In genomic region chr6:93828262-93828661, GRCm38 (mm10) we compare ENCODE assay signal across 31 mouse cellular contexts.
A peak's percentile ranks its signal among the peaks of the same experiment; 100 is the strongest.
DNase-seq lines count a peak whose midpoint lies in the region; ATAC-seq and TF ChIP-seq lines count a peak whose summit lies in the region.
"Had no signal": no experiment of that assay in that cellular context is flagged by ENCODE, and none has a peak within 500 bp of the region (broad histone marks: within the 10 kb centered on the region; RNA-seq: fewer than 3 reads in every experiment).

No protein-coding gene starts in this region.

- no peak for TF ChIP-seq POLR2A in liver, adult 2 months (IDR thresholded peaks at IDR 0.05; ENCODE audit: extremely low read depth, insufficient read depth, low read length)

- H3K27me3 ChIP-seq in liver, adult 2 months (ENCODE audit: control insufficient read depth, insufficient read depth, low read length), result no peaks in the 10 kb centered on the region
- H3K27me3 ChIP-seq in intestine, embryonic 15.5 days (replicated peaks), result no peaks in the 10 kb centered on the region
- H3K27me3 ChIP-seq in intestine, postnatal 0 days (replicated peaks; ENCODE audit: control insufficient read depth, insufficient read depth, low read length), result no peaks in the 10 kb centered on the region
- H3K27me3 ChIP-seq in stomach, embryonic 16.5 days (ENCODE audit: control insufficient read depth, insufficient read depth, low read length), result no peaks in the 10 kb centered on the region
- H3K27me3 ChIP-seq in hindbrain, embryonic 13.5 days, result no peaks in the 10 kb centered on the region
- H3K27me3 ChIP-seq: CH12.LX; embryonic facial prominence, embryonic 13.5 days; forebrain, embryonic 12.5 days; forebrain, embryonic 15.5 days; heart, embryonic 12.5 days; heart, embryonic 15.5 days had no signal

- no peaks in the 10 kb centered on the region; the same call in 1 of the 2 replicates for H3K79me2 ChIP-seq in liver, adult 2 months (ENCODE audit: control insufficient read depth, insufficient read depth, low read length)

- no peak overlapping the region for H3K9ac ChIP-seq in liver, adult 2 months (ENCODE audit: low read depth, low read length)
- H3K9ac ChIP-seq in intestine, embryonic 15.5 days, result no peak overlapping the region
- H3K9ac ChIP-seq in intestine, postnatal 0 days (ENCODE audit: low read depth, low read length), result no peak overlapping the region
- H3K9ac ChIP-seq in stomach, embryonic 16.5 days (ENCODE audit: low read length), result no peak overlapping the region
- H3K9ac ChIP-seq in hindbrain, embryonic 13.5 days, result no peak overlapping the region
- H3K9ac ChIP-seq: embryonic facial prominence, embryonic 13.5 days; forebrain, embryonic 12.5 days; forebrain, embryonic 15.5 days; heart, embryonic 12.5 days; heart, embryonic 15.5 days; hindbrain, embryonic 14.5 days had no signal

- no peak overlapping the region for H3K27ac ChIP-seq in liver, adult 2 months (replicated peaks; ENCODE audit: insufficient read depth, low read depth, low read length)
- no peak overlapping the region for H3K27ac ChIP-seq in intestine, embryonic 15.5 days
- H3K27ac ChIP-seq in intestine, postnatal 0 days (ENCODE audit: low read depth, low read length), result peak overlapping the region; percentile 61; the same call in 1 of the 2 replicates
- H3K27ac ChIP-seq in stomach, embryonic 16.5 days (ENCODE audit: low read length), result no peak overlapping the region
- no peak overlapping the region for H3K27ac ChIP-seq in hindbrain, embryonic 13.5 days
- H3K27ac ChIP-seq in left cerebral cortex, adult 2 months, result no peak overlapping the region
- H3K27ac ChIP-seq: embryonic facial prominence, embryonic 10.5 days; embryonic facial prominence, embryonic 13.5 days; forebrain, embryonic 12.5 days; forebrain, embryonic 15.5 days; heart, embryonic 15.5 days; hindbrain, embryonic 10.5 days; hindbrain, embryonic 14.5 days had no signal

- H3K4me2 ChIP-seq in intestine, embryonic 15.5 days (replicated peaks), result no peak overlapping the region
- H3K4me2 ChIP-seq in intestine, postnatal 0 days (replicated peaks; ENCODE audit: low read depth), result peak overlapping the region; percentile 37; the same call in 1 of the 2 replicates
- H3K4me2 ChIP-seq in stomach, embryonic 16.5 days (ENCODE audit: low read depth, low read length), result no peak overlapping the region
- H3K4me2 ChIP-seq in hindbrain, embryonic 13.5 days, result no peak overlapping the region
- H3K4me2 ChIP-seq: embryonic facial prominence, embryonic 13.5 days; forebrain, embryonic 12.5 days; forebrain, embryonic 15.5 days; heart, embryonic 12.5 days; heart, embryonic 15.5 days; hindbrain, embryonic 14.5 days had no signal

- WGBS in liver, adult 2 months, result 22% methylated on average over 6 of the region's 6 CpGs
- WGBS in intestine, embryonic 15.5 days, result 35% methylated on average over 6 of the region's 6 CpGs
- 21% methylated on average over 6 of the region's 6 CpGs for WGBS in intestine, postnatal 0 days
- 42% methylated on average over 6 of the region's 6 CpGs for WGBS in stomach, embryonic 16.5 days
- 80% methylated on average over 6 of the region's 6 CpGs for whole genome bisulfite sequencing in hindbrain, embryonic 13.5 days

- peak; percentile 58; the same call in 1 of the 2 replicates for ATAC-seq in intestine, embryonic 15.5 days
- ATAC-seq in intestine, postnatal 0 days, result peak; percentile 80
- ATAC-seq in stomach, embryonic 16.5 days (ENCODE audit: insufficient read depth, low FRiP score), result peak; percentile 81; the same call in 1 of the 2 replicates
- no peak for ATAC-seq in hindbrain, embryonic 13.5 days (ENCODE audit: low FRiP score)
- ATAC-seq: forebrain, embryonic 15.5 days had no signal

- no peak for TF ChIP-seq CTCF in liver, adult 2 months (IDR thresholded peaks at IDR 0.05; ENCODE audit: low read depth, low read length)
- no peak for TF ChIP-seq CTCF in intestine, postnatal 0 days (IDR thresholded peaks at IDR 0.05; ENCODE audit: low read depth)
- TF ChIP-seq CTCF in left cerebral cortex, adult 2 months (IDR thresholded peaks at IDR 0.05), result no peak

- no peaks in the 10 kb centered on the region for H3K36me3 ChIP-seq in liver, adult 2 months (ENCODE audit: control insufficient read depth, insufficient read depth, low read length)
- no peaks in the 10 kb centered on the region for H3K36me3 ChIP-seq in intestine, embryonic 15.5 days
- no peaks in the 10 kb centered on the region for H3K36me3 ChIP-seq in intestine, postnatal 0 days (ENCODE audit: control insufficient read depth, insufficient read depth)
- H3K36me3 ChIP-seq in stomach, embryonic 16.5 days (ENCODE audit: control insufficient read depth, insufficient read depth, low read length), result no peaks in the 10 kb centered on the region
- no peaks in the 10 kb centered on the region; the same call in 1 of the 2 replicates for H3K36me3 ChIP-seq in hindbrain, embryonic 13.5 days
- H3K36me3 ChIP-seq: embryonic facial prominence, embryonic 10.5 days; embryonic facial prominence, embryonic 13.5 days; forebrain, embryonic 12.5 days; forebrain, embryonic 15.5 days; G1E; heart, embryonic 12.5 days; heart, embryonic 15.5 days; hindbrain, embryonic 10.5 days had no signal

- peak; percentile 67 for DNase-seq in liver, adult 2 months (ENCODE audit: extremely low read depth, low read depth, low spot score)
- no peak for DNase-seq in liver
- no peak for DNase-seq in left cerebral cortex, adult 2 months (ENCODE audit: extremely low spot score in 1 of 2, low spot score in 2 of 2)
- DNase-seq in Muller cell, postnatal 12 days (ENCODE audit: inconsistent ontology term), result no peak
- DNase-seq: adrenal gland, adult 2 months; adrenal gland, postnatal 14 days; B cell, adult 2 months; cerebellum, adult 11-12 months; cerebellum, adult 8-10 months; cerebellum, postnatal 10 days; cerebellum, postnatal 36 days; embryo, embryonic 11 days; gastrocnemius, postnatal 25 days; heart, adult 18-20 months; heart, postnatal 10 days; heart, postnatal 36 days had no signal

- H3K4me3 ChIP-seq in liver, adult 2 months (ENCODE audit: insufficient read depth, low read depth, low read length), result no peak overlapping the region
- no peak overlapping the region for H3K4me3 ChIP-seq in intestine, embryonic 15.5 days (replicated peaks)
- no peak overlapping the region for H3K4me3 ChIP-seq in intestine, postnatal 0 days (ENCODE audit: low read depth, low read length)
- H3K4me3 ChIP-seq in stomach, embryonic 16.5 days (replicated peaks; ENCODE audit: low read length), result no peak overlapping the region
- no peak overlapping the region for H3K4me3 ChIP-seq in hindbrain, embryonic 13.5 days
- no peak overlapping the region for H3K4me3 ChIP-seq in left cerebral cortex, adult 2 months
- H3K4me3 ChIP-seq: embryonic facial prominence, embryonic 10.5 days; embryonic facial prominence, embryonic 13.5 days; erythroblast, embryonic 14.5 days; forebrain, embryonic 12.5 days; forebrain, embryonic 15.5 days; heart, embryonic 12.5 days; heart, embryonic 15.5 days; hindbrain, embryonic 10.5 days had no signal

- peaks cover 10% of the 10 kb centered on the region; the same call in 1 of the 2 replicates for H3K4me1 ChIP-seq in liver, adult 2 months (ENCODE audit: control insufficient read depth, insufficient read depth, low read length)
- no peaks in the 10 kb centered on the region for H3K4me1 ChIP-seq in intestine, embryonic 15.5 days (replicated peaks)
- H3K4me1 ChIP-seq in intestine, postnatal 0 days (replicated peaks; ENCODE audit: control insufficient read depth, insufficient read depth, low read length), result no peaks in the 10 kb centered on the region
- no peaks in the 10 kb centered on the region; the same call in 1 of the 2 replicates for H3K4me1 ChIP-seq in stomach, embryonic 16.5 days (ENCODE audit: control insufficient read depth, insufficient read depth, low read length)
- H3K4me1 ChIP-seq in hindbrain, embryonic 13.5 days (replicated peaks), result peaks cover 40% of the 10 kb centered on the region
- H3K4me1 ChIP-seq: embryonic facial prominence, embryonic 13.5 days had no signal

- intact Hi-C loops in left cerebral cortex, adult 2 months (cut with DNase I), result no loop called here

- no peaks in the 10 kb centered on the region for H3K9me3 ChIP-seq in intestine, embryonic 15.5 days
- H3K9me3 ChIP-seq in intestine, postnatal 0 days (ENCODE audit: control insufficient read depth), result no peaks in the 10 kb centered on the region
- no peaks in the 10 kb centered on the region for H3K9me3 ChIP-seq in stomach, embryonic 16.5 days (replicated peaks; ENCODE audit: control insufficient read depth, low read length)
- no peaks in the 10 kb centered on the region for H3K9me3 ChIP-seq in hindbrain, embryonic 13.5 days
- H3K9me3 ChIP-seq: embryonic facial prominence, embryonic 10.5 days; embryonic facial prominence, embryonic 13.5 days; forebrain, embryonic 12.5 days; forebrain, embryonic 15.5 days; heart, embryonic 15.5 days; hindbrain, embryonic 10.5 days had no signal
